Mouse (Mus musculus): Measurements from ENCODE around the gene Kcnb1. TPM values are rescaled to one million over a fixed set of nuclear protein-coding genes. Genes with fewer than 3 reads are reported as not detected.
A peak's percentile ranks its signal among the peaks of the same experiment; 100 is the strongest.

The Kcnb1 gene
- total and polyA plus RNA-seq, 2 experiments from 2014 or later, result 1.7 to 4.8 TPM

DNA sequence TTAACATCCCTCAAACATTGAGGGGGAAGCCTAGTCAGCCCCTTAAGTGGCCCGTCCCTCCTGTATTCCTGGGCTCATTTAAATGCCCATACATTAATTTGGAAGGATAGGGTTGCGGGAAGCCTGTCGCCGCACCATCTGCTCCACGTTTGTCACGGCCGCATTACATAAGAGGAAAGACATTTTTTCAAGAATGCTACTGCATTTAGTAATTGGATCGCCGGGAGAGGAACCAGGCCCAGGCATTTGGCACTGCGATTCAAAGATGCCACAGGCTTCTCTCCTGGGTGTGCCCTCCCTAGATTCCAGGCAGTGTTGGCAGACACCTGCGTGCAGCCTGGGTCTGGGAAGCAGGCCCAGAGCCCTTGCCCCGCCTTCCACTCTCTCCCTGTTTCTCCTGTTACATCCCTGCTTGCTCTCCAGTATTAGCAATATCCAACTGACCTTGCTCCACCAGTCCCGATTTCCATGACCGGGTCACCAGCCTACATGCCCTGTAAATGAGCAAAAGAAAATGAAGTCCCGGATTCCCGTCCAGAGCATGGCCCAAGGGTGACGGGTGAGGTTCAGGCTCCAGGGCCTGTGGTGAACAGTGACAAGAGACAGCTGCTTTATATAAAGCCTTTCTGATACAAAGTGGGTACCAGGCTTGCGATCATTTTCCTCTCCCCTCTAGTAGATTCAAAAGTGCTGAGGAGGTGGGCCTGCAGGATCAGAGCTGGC, 110.3 kb downstream of the Kcnb1 start:
- DNase-seq (ENCODE audit: low spot score) (no peak), ATAC-seq (ENCODE audit: insufficient read depth, low read depth) (peak; percentile 49; the same call in 1 of the 2 replicates)
- Histone ChIP-seq H3K4me2 (ENCODE audit: low read depth, low read length) (no peak overlapping the region), H3K9me3 (replicated peaks; ENCODE audit: control insufficient read depth, low read length) (no peaks in the 10 kb centered on the region), H3K27ac (ENCODE audit: low read depth) (0 out of 2 replicates have a peak overlapping the region, but pooled peaks have one; percentile 41), H3K4me3 (ENCODE audit: low read depth, low read length) (no peak overlapping the region), H3K9ac (replicated peaks; ENCODE audit: low read depth, low read length) (no peak overlapping the region), H3K36me3 (replicated peaks; ENCODE audit: control insufficient read depth, insufficient read depth, low read length) (no peaks in the 10 kb centered on the region), H3K27me3 (ENCODE audit: control insufficient read depth, insufficient read depth, low read length) (no peaks in the 10 kb centered on the region), H3K4me1 (ENCODE audit: control insufficient read depth, insufficient read depth) (peaks cover 23% of the 10 kb centered on the region)
- TF ChIP-seq CTCF (IDR thresholded peaks at IDR 0.05; ENCODE audit: low read depth) (no peak), EP300 (IDR thresholded peaks at IDR 0.05; ENCODE audit: low read depth) (no peak)
- 36% methylated on average over 18 of the region's 18 CpGs for WGBS

DNA sequence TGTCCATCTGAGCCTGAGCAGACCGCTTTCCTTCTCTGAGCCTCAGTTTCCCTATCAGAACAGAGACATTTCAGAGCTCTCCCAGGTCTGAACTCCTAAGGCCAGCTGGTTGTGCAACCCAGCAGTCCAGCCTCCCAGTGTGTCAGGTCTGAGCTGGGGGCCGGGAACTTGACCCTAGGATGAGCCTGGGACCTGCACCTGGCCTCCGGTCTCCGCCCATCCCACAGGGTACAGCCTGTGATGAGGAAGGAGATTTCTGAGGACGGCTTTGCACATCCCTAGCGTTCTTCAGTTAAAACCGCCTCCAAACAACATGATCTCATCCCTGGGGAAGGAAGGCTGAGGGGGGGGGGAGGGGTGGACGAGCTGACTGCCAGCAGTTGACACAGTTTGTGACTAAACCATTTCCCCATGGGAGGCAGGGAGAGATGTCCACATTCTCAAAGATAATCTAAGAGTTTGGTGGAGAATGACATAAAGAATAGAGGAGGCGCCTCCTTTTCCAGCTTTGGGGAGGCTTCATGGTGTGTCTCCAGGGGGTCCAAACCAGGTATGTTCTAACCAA, 110.9 kb downstream of the Kcnb1 start:
- Histone ChIP-seq H3K4me2 (ENCODE audit: low read depth, low read length) (no peak overlapping the region), H3K4me3 (ENCODE audit: low read depth, low read length) (no peak overlapping the region), H3K27me3 (ENCODE audit: control insufficient read depth, insufficient read depth, low read length) (no peaks in the 10 kb centered on the region), H3K4me1 (ENCODE audit: control insufficient read depth, insufficient read depth) (peaks cover 23% of the 10 kb centered on the region), H3K9ac (replicated peaks; ENCODE audit: low read depth, low read length) (no peak overlapping the region), H3K36me3 (replicated peaks; ENCODE audit: control insufficient read depth, insufficient read depth, low read length) (no peaks in the 10 kb centered on the region), H3K27ac (ENCODE audit: low read depth) (0 out of 2 replicates have a peak overlapping the region, but pooled peaks have one; percentile 41), H3K9me3 (replicated peaks; ENCODE audit: control insufficient read depth, low read length) (no peaks in the 10 kb centered on the region)
- DNase-seq (ENCODE audit: low spot score) (peak; percentile 52), ATAC-seq (ENCODE audit: insufficient read depth, low read depth) (peak; percentile 44)
- 48% methylated on average over 9 of the region's 9 CpGs for WGBS
- TF ChIP-seq CTCF (IDR thresholded peaks at IDR 0.05; ENCODE audit: low read depth) (no peak), EP300 (IDR thresholded peaks at IDR 0.05; ENCODE audit: low read depth) (no peak)

DNA sequence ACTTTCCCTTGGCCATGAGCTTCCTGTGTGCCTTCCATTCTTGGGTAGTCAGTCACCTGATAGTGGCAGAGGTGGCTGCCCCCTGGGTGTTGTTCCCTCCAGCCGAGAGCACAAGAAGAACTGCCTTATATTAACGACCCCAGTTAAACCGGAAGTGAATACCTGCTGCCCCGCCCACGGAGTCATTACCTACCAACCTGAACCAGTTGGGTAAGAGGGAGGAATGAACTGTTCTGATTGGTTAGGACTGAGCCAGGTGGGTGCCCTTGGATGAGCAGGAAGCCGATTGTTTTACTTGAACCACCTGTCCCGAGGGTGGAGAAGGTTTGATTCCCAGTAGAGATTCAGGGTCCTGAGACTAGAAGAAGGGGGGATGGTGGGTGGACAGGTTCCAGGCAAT, 111.5 kb downstream of the Kcnb1 start:
- Histone ChIP-seq H3K4me3 (ENCODE audit: low read depth, low read length) (no peak overlapping the region), H3K9ac (replicated peaks; ENCODE audit: low read depth, low read length) (no peak overlapping the region), H3K9me3 (replicated peaks; ENCODE audit: control insufficient read depth, low read length) (no peaks in the 10 kb centered on the region), H3K36me3 (replicated peaks; ENCODE audit: control insufficient read depth, insufficient read depth, low read length) (no peaks in the 10 kb centered on the region), H3K4me1 (ENCODE audit: control insufficient read depth, insufficient read depth) (peaks cover 23% of the 10 kb centered on the region), H3K27ac (ENCODE audit: low read depth) (no peak overlapping the region), H3K4me2 (ENCODE audit: low read depth, low read length) (no peak overlapping the region), H3K27me3 (ENCODE audit: control insufficient read depth, insufficient read depth, low read length) (no peaks in the 10 kb centered on the region)
- 36% methylated on average over 7 of the region's 7 CpGs for WGBS
- DNase-seq (ENCODE audit: low spot score) (no peak), ATAC-seq (ENCODE audit: insufficient read depth, low read depth) (no peak)
- TF ChIP-seq EP300 (IDR thresholded peaks at IDR 0.05; ENCODE audit: low read depth), result no peak
- no peak for TF ChIP-seq CTCF (IDR thresholded peaks at IDR 0.05; ENCODE audit: low read depth)

DNA sequence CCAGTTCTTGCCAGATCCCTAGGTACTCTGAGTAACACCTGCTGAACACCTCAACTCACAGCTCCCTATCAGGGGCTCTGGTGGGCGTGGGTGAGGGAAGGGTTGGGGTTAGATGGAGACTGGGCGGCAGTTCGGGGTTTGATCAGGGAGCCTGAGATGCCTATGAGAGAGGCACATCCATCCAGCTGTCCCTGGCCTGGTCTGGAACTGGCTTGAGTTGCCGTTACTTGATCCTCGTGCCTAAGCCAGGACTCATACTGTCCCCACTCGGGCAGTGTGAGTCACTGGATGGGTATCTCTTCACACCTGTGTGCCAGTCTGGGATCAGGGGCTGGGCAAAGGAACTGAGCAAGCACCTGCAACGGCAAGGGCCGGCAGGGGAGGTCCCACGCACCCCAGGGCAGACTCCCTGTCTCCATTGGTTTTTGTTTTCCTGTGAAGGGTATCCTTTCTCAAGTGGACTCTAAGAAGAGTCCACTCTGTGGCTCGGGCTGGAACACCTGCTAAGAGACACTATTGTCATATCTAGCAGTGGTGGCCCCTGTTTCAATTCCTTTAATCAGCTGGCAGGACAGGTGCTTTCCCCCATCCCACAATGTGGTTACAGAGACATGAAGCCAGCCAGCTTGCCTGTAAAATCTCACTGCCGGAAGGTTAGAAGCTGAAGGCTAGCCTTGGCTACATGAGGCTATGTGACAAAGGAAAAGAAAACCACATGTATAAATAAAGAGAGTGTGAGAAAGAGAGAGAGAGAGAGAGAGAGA, 112.6 kb downstream of the Kcnb1 start:
- Histone ChIP-seq H3K4me3 (ENCODE audit: low read depth, low read length) (no peak overlapping the region), H3K9ac (replicated peaks; ENCODE audit: low read depth, low read length) (no peak overlapping the region), H3K9me3 (replicated peaks; ENCODE audit: control insufficient read depth, low read length) (no peaks in the 10 kb centered on the region), H3K4me1 (ENCODE audit: control insufficient read depth, insufficient read depth) (peaks cover 23% of the 10 kb centered on the region), H3K27me3 (ENCODE audit: control insufficient read depth, insufficient read depth, low read length) (no peaks in the 10 kb centered on the region), H3K27ac (ENCODE audit: low read depth) (no peak overlapping the region), H3K36me3 (replicated peaks; ENCODE audit: control insufficient read depth, insufficient read depth, low read length) (no peaks in the 10 kb centered on the region), H3K4me2 (ENCODE audit: low read depth, low read length) (no peak overlapping the region)
- no peak for TF ChIP-seq EP300 (IDR thresholded peaks at IDR 0.05; ENCODE audit: low read depth)
- TF ChIP-seq CTCF (IDR thresholded peaks at IDR 0.05; ENCODE audit: low read depth), result no peak
- ATAC-seq (ENCODE audit: insufficient read depth, low read depth), result no peak
- 82% methylated on average over 11 of the region's 11 CpGs for WGBS
- DNase-seq (ENCODE audit: low spot score), result no peak

DNA sequence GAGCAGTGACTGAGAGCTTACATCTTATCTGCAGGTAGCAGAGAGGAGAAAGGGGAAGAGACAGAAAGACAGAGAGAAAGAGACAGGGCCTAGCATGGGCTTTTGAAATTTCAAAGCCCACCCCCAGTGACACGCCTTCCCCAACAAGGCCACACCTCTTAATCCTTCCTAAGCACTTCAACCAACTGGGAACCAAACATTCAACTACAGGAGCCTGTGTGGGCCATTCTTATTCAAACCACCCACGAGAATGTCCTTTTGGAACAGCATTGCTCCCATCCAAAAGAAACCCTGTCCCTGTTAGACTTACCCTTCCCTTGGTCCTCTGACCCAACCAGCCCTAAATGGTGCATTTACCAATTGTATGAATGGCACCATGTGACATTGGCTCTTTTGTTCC, 113.2 kb downstream of the Kcnb1 start:
- H3K9ac ChIP-seq (replicated peaks; ENCODE audit: low read depth, low read length), result no peak overlapping the region
- H3K9me3 ChIP-seq (replicated peaks; ENCODE audit: control insufficient read depth, low read length), result no peaks in the 10 kb centered on the region
- 71% methylated on average over 2 of the region's 2 CpGs for WGBS

More for the DNA sequence above, 113.2 kb downstream of the Kcnb1 start:
- no peak overlapping the region for H3K27ac ChIP-seq (ENCODE audit: low read depth)
- H3K4me2 ChIP-seq (ENCODE audit: low read depth, low read length), result no peak overlapping the region
- ATAC-seq (ENCODE audit: insufficient read depth, low read depth) (no peak), DNase-seq (ENCODE audit: low spot score) (no peak)
- H3K4me1 ChIP-seq (ENCODE audit: control insufficient read depth, insufficient read depth), result peaks cover 23% of the 10 kb centered on the region
- no peaks in the 10 kb centered on the region for H3K27me3 ChIP-seq (ENCODE audit: control insufficient read depth, insufficient read depth, low read length)
- no peak for TF ChIP-seq CTCF (IDR thresholded peaks at IDR 0.05; ENCODE audit: low read depth)
- TF ChIP-seq EP300 (IDR thresholded peaks at IDR 0.05; ENCODE audit: low read depth), result no peak
- H3K36me3 ChIP-seq (replicated peaks; ENCODE audit: control insufficient read depth, insufficient read depth, low read length), result no peaks in the 10 kb centered on the region
- H3K4me3 ChIP-seq (ENCODE audit: low read depth, low read length), result no peak overlapping the region
